Mouse (Mus musculus) kidney, adult 11 months (tissue): ENCODE measurements around the gene Lce1d.
"Not testable (repeated sequence)": the region's sequence is repeated elsewhere in the genome, so short reads cannot be mapped to it uniquely, and the experiment has no call there.

Source experiments
- DNase-seq: peaks from one replicate; pipeline ENCODE4 v3.0.0; 2022

Lce1d gene

GRCm38 (mm10) chr3:92687110-92687509 lies at the start of gene Lce1d:
TSS of gene Lce1d (minus strand) at chr3:92687210.
- DNase-seq, result no peak

- DNase-seq, result no peak
Observed at GRCm38 (mm10) chr3:92722631-92723030, 35.6 kb upstream of the Lce1d start.

GRCm38 (mm10) chr3:92720250-92720649 lies 33.2 kb upstream of the Lce1d start, which contains the start of gene Lce1f:
TSS of gene Lce1f (minus strand) at chr3:92720350.
- DNase-seq, result no peak

- DNase-seq, result no peak
Observed at GRCm38 (mm10) chr3:92715122-92715521, 28.1 kb upstream of the Lce1d start.

- DNase-seq, result no peak
Observed at GRCm38 (mm10) chr3:92708974-92709373, 22.0 kb upstream of the Lce1d start, which contains the start of gene Lce1e. TSS of gene Lce1e (minus strand) at chr3:92709074.

GRCm38 (mm10) chr3:92694613-92695012 lies 7.6 kb upstream of the Lce1d start:
- DNase-seq, result no peak

DNA sequence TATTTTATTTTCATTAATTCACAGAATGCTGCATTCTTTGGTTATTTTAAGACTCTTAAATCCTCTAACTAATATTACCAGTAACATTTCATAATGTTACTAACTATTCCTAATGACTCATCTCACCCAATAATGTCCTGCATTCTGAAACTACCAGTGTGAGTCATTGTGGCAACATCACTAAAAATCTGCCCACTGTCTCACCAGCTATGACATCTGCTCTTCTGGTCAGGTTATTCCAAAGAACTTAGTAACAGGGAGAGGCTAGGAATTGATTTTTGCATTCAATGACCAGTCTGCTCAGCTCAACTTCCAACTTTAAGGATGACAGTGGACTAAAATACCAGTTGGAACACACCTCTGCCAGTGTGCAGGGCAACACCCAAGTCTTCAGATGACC lies 4.7 kb upstream of the Lce1d start:
- no peak for DNase-seq

DNA sequence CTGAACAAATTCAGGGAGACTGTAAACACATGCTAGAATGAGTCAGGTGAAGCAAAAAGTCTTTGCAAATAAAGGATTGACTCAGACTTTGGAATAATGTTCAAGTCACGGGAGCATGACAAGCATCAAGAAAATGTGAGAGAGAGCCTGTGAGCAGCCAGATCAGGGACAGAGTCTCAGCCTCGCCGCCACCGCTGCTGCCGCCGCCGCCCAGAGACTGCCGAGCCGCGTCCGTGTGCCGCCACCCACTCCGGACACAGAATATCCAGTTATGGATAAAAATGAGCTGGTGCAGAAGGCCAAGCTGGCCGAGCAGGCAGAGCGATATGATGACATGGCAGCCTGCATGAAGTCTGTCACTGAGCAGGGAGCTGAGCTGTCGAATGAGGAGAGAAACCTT lies 2.1 kb upstream of the Lce1d start:
- not testable (repeated sequence) for DNase-seq

DNA sequence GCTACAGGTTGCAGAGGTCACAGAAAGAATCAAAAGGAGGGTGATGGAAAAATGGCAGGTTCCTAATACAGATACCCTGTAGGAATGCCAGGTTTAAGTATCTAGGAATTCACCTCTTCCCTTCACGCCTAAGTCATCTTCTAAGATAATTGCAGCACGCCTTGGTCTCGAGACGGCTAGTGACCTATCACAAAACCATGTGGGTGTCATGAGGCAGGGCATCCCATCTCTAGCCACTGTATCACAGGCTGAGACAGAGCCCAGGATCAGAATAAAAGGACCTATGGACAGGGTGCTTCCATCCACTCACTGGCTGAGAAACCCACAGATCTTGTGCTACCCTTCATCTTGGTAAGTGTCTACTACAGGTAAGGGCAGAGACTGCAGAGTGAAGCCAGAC lies 8.1 kb downstream of the Lce1d start, which contains the start of gene Lce1c:
Lce1c (plus strand) TSS at position 301 of the 400 bp plus-strand sequence.
- DNase-seq, result no peak

GRCm38 (mm10) chr3:92670215-92670614 lies 16.8 kb downstream of the Lce1d start, which contains the start of gene Lce1a2:
TSS of gene Lce1a2 (minus strand) at chr3:92670315.
- no peak for DNase-seq

- no peak for DNase-seq
Observed at GRCm38 (mm10) chr3:92656826-92657225, 30.2 kb downstream of the Lce1d start, which contains the start of gene Lce1b. TSS of gene Lce1b (minus strand) at chr3:92656926.

DNA sequence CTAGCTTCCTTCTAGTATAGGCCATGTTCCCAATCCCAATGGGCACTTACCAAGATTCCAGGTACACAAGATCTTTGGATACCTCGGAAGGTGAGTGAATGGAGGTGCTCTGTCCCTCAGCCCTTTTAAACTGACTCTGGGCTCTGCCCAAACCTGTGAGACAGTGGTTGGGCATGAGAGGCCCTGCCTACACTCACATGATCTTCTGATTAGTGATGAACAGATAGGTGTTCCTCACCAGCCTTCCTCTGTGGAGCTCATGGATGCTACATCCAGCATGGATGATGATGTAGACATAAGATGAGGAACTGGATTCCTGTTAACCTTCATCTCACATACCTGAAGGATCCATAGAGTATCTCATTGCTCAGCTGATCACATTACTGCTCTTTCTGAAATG lies 38.8 kb downstream of the Lce1d start, which contains the start of gene Lce1a1:
Lce1a1 (minus strand) TSS at position 101 of the 400 bp plus-strand sequence.
- DNase-seq, result no peak

DNA sequence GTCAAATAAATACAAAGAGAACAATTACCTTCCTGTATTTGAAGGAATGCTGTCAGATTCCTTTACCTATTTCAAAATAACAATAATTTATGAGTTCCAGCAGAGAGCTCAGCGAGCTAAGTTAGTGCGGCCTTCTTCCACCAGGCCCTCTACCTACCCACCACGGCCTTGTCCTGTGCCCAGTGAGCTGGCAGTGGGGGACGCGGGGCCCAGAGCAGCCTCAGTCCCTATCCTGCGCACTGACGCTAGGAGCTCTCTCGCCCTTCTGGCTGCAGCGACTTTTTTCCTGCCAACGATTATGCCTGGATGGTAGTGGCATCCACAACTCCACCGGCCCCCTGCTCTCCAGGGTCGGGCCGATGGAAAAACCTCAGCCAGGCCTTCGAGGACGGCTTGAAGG lies 47.2 kb downstream of the Lce1d start:
- DNase-seq, result no peak

DNA sequence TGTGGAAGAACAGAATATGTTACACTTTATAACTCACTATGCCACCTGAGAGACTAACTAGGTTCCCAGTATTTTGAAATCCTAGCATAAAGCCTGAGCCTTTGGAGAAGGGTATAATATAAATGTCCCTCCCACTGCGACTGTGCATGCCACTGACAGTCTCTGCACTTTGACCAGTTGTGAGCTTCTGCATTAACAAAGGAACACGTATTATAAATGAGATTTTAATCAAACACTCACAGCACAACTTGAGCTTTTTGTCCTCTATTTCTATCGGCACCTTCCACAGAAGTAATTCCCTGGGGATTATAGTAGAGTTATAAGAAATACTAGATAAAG lies 48.4 kb downstream of the Lce1d start:
- no peak for DNase-seq

GRCm38 (mm10) chr3:92637745-92638652 lies 49.0 kb downstream of the Lce1d start:
- DNase-seq, result peak; percentile 53
